Mouse (Mus musculus): ENCODE measurements at regions not wholly inside any gene's neighbourhood (a gene's known extent, or its start where the extent isn't known, plus 50 kb on each side); places are given as distances from the start of the nearest gene placed in this dataset.

GRCm38 (mm10) chr9:101691336-101691735 is 170.3 kb upstream of the 9630041A04Rik start:
- Histone ChIP-seq H3K4me1 (ENCODE audit: control insufficient read depth in 1 of 2, insufficient read depth in 2 of 2, low read length in 2 of 2) (no peaks in the 10 kb centered on the region), H3K27me3 (ENCODE audit: control insufficient read depth in 1 of 2, insufficient read depth in 2 of 2, low read length in 2 of 2) (no peaks in the 10 kb centered on the region), H3K9me3 (replicated peaks; ENCODE audit: insufficient read depth, low read length) (no peaks in the 10 kb centered on the region), H3K79me2 (ENCODE audit: control insufficient read depth, insufficient read depth, low read length, poor library complexity) (no peaks in the 10 kb centered on the region), H3K4me3 (ENCODE audit: control insufficient read depth in 1 of 2, insufficient read depth in 1 of 2, low read depth in 2 of 2, low read length in 2 of 2) (no peak overlapping the region), H3K9ac (ENCODE audit: control insufficient read depth, low read depth, low read length, poor library complexity, severe bottlenecking) (no peak overlapping the region), H3K27ac (ENCODE audit: control insufficient read depth, low read depth, low read length) (no peak overlapping the region), H3K36me3 (ENCODE audit: control insufficient read depth in 1 of 2, insufficient read depth in 2 of 2, low read length in 2 of 2) (no peaks in the 10 kb centered on the region)
- no peak for DNase-seq (ENCODE audit: low read depth, low spot score)
- TF ChIP-seq CHD1 (IDR thresholded peaks at IDR 0.05; ENCODE audit: low read depth, low read length) (no peak), ZMIZ1 (IDR thresholded peaks at IDR 0.05; ENCODE audit: low read depth, low read length) (no peak), USF1 (IDR thresholded peaks at IDR 0.05; ENCODE audit: low read depth, low read length) (no peak), MAZ (IDR thresholded peaks at IDR 0.05; ENCODE audit: low read depth, low read length) (no peak), UBTF (IDR thresholded peaks at IDR 0.05; ENCODE audit: borderline replicate concordance, insufficient read depth, low read depth, low read length) (no peak), RCOR1 (IDR thresholded peaks at IDR 0.05; ENCODE audit: low read depth, low read length) (no peak), ZKSCAN1 (IDR thresholded peaks at IDR 0.05; ENCODE audit: low read depth, low read length) (no peak), MXI1 (IDR thresholded peaks at IDR 0.05; ENCODE audit: low read depth, low read length) (no peak), E2F4 (IDR thresholded peaks at IDR 0.05; ENCODE audit: borderline replicate concordance, low read depth, low read length) (no peak), MYB (IDR thresholded peaks at IDR 0.05; ENCODE audit: low read depth, low read length) (no peak), BHLHE40 (IDR thresholded peaks at IDR 0.05; ENCODE audit: borderline replicate concordance, low read depth, low read length) (no peak), GATA1 (IDR thresholded peaks at IDR 0.05; ENCODE audit: low read depth, low read length) (no peak), USF2 (IDR thresholded peaks at IDR 0.05; ENCODE audit: borderline replicate concordance in 1 of 2, insufficient read depth in 1 of 2, low read depth in 1 of 2, low read length in 2 of 2) (no peak), TAL1 (IDR thresholded peaks at IDR 0.05; ENCODE audit: low read length) (no peak), MYC (IDR thresholded peaks at IDR 0.05; ENCODE audit: low read depth, low read length) (no peak), HCFC1 (IDR thresholded peaks at IDR 0.05; ENCODE audit: low read depth, low read length) (no peak), ZNF384 (IDR thresholded peaks at IDR 0.05; ENCODE audit: low read depth, low read length) (no peak), MAFK (IDR thresholded peaks at IDR 0.05; ENCODE audit: borderline replicate concordance, low read depth, low read length) (no peak), MAX (IDR thresholded peaks at IDR 0.05; ENCODE audit: low read length) (no peak), TCF12 (IDR thresholded peaks at IDR 0.05; ENCODE audit: low read depth, low read length) (no peak)

DNA sequence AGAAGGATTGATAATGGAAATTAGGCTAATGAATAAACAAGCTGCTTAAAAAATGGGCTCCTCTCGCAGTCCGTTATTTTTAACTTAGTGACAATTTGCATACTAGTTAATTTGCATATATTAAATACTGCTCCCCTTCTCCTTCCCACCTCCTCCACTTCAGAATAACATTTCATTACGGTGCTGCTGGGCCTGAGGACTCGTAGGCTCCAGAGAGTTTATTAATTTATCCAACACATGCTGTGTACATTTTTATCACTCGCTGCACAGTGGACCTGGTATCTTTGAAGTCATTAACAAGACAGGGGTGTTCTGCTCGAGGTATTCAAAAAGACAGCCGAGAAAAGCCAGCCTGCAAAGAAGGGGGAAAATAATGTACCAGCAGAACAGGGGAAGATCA is 170.7 kb upstream of the 9630041A04Rik start:
- H3K9me3 ChIP-seq (replicated peaks; ENCODE audit: insufficient read depth, low read length), result no peaks in the 10 kb centered on the region
- no peaks in the 10 kb centered on the region for H3K36me3 ChIP-seq (ENCODE audit: control insufficient read depth in 1 of 2, insufficient read depth in 2 of 2, low read length in 2 of 2)

More for the DNA sequence above, 170.7 kb upstream of the 9630041A04Rik start:
- Histone ChIP-seq H3K9ac (ENCODE audit: control insufficient read depth, low read depth, low read length, poor library complexity, severe bottlenecking) (no peak overlapping the region), H3K27me3 (ENCODE audit: control insufficient read depth in 1 of 2, insufficient read depth in 2 of 2, low read length in 2 of 2) (no peaks in the 10 kb centered on the region), H3K4me3 (ENCODE audit: control insufficient read depth in 1 of 2, insufficient read depth in 1 of 2, low read depth in 2 of 2, low read length in 2 of 2) (no peak overlapping the region), H3K79me2 (ENCODE audit: control insufficient read depth, insufficient read depth, low read length, poor library complexity) (no peaks in the 10 kb centered on the region), H3K27ac (ENCODE audit: control insufficient read depth, low read depth, low read length) (no peak overlapping the region), H3K4me1 (ENCODE audit: control insufficient read depth in 1 of 2, insufficient read depth in 2 of 2, low read length in 2 of 2) (no peaks in the 10 kb centered on the region)
- TF ChIP-seq MAX (IDR thresholded peaks at IDR 0.05; ENCODE audit: low read length) (no peak), ETS1 (IDR thresholded peaks at IDR 0.05; ENCODE audit: low read depth, low read length) (no peak), SMC3 (IDR thresholded peaks at IDR 0.05; ENCODE audit: low read depth, low read length) (no peak), GABPA (IDR thresholded peaks at IDR 0.05; ENCODE audit: low read depth, low read length) (no peak), SIN3A (IDR thresholded peaks at IDR 0.05; ENCODE audit: low read length) (no peak), MXI1 (IDR thresholded peaks at IDR 0.05; ENCODE audit: low read depth, low read length) (no peak), POLR2AphosphoS2 (IDR thresholded peaks at IDR 0.05; ENCODE audit: low read length) (no peak), CHD2 (IDR thresholded peaks at IDR 0.05; ENCODE audit: low read length) (no peak), ELF1 (IDR thresholded peaks at IDR 0.05; ENCODE audit: low read depth, low read length) (no peak), ZMIZ1 (IDR thresholded peaks at IDR 0.05; ENCODE audit: low read depth, low read length) (no peak), ZKSCAN1 (IDR thresholded peaks at IDR 0.05; ENCODE audit: low read depth, low read length) (no peak), GATA1 (IDR thresholded peaks at IDR 0.05; ENCODE audit: low read depth, low read length) (no peak), BHLHE40 (IDR thresholded peaks at IDR 0.05; ENCODE audit: borderline replicate concordance, low read depth, low read length) (no peak), ZC3H11A (IDR thresholded peaks at IDR 0.05; ENCODE audit: low read depth, low read length) (no peak), POLR2A (IDR thresholded peaks at IDR 0.05; ENCODE audit: control insufficient read depth in 1 of 2, insufficient read depth in 1 of 2, low read depth in 1 of 2, low read length in 2 of 2, poor library complexity in 1 of 2) (no peak), RCOR1 (IDR thresholded peaks at IDR 0.05; ENCODE audit: low read depth, low read length) (no peak), CTCF (IDR thresholded peaks at IDR 0.05 in 2 of 3, conservative IDR thresholded peaks at IDR 0.05 in 1 of 3; ENCODE audit: control insufficient read depth in 1 of 3, insufficient read depth in 1 of 3, low read depth in 2 of 3, low read length in 3 of 3, poor library complexity in 1 of 3, severe bottlenecking in 1 of 3) (no peak), TBP (IDR thresholded peaks at IDR 0.05; ENCODE audit: low read depth, low read length) (no peak), ZNF384 (IDR thresholded peaks at IDR 0.05; ENCODE audit: low read depth, low read length) (no peak), RAD21 (IDR thresholded peaks at IDR 0.05; ENCODE audit: low read depth, low read length) (no peak)
- DNase-seq (ENCODE audit: low read depth, low spot score), result no peak

Measured in MEL (cell line).